Mouse (Mus musculus): Measurements from ENCODE around the gene Cyfip1.

The Cyfip1 gene

DNA sequence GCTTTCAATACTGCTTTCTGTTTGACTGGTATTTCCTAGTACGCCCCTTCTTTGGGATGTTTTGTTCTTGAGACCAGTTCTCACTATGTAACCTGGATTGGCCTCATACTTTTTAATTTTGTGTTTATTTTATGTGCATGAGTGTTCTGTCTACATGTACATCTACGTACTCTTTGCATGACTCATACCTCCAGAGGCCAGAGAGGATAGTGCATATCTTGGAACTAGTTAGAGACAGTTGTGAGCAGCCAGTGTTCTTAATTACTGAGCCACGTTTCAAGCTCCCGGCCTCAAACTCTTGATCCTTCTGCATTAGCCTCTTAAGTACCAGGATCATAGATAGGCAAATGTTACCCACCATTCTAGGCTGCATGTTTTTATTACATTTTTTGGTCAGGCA is 96.8 kb downstream of the Cyfip1 start:
- no peak for DNase-seq (ENCODE audit: extremely low read depth, low read depth, low spot score)

DNA sequence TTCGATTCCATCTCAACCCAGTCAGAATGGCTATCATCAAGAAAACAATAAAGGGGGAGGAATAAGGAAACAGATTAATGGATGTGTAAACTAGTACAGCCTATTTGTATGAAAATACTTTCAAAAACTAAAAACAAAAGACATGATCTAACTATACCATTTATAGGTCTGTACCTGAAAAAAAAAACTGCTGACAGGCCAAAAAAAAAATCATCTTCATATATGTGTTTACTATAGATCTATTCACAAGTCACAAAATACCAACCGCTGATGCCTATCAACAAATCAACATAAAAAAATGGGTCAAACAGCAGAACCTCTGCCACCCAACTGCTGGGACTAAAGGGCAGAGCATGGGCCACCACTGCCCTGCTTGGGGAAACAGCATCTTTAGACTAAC is 114.5 kb downstream of the Cyfip1 start:
- no peak for DNase-seq (ENCODE audit: extremely low read depth, low read depth, low spot score)

DNA sequence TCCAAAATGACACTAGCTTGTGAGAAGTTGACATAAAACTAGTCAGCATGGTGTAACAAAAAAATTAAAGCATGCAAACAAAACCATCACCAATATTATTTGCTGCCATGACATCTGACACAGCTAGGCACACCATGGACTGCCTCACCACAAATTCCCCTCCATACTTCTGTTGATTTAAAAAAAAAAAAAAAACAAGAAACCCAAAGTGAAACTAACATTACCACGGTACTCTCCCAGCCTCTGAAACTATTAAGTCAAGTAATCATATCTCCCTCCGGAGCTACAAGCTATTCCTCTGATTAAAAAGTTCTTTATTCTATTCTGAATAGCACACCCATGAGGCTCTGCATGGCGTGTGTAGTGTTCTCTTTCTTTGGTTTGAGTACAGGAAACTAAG is 115.6 kb downstream of the Cyfip1 start:
- no peak for DNase-seq (ENCODE audit: extremely low read depth, low read depth, low spot score)

DNA sequence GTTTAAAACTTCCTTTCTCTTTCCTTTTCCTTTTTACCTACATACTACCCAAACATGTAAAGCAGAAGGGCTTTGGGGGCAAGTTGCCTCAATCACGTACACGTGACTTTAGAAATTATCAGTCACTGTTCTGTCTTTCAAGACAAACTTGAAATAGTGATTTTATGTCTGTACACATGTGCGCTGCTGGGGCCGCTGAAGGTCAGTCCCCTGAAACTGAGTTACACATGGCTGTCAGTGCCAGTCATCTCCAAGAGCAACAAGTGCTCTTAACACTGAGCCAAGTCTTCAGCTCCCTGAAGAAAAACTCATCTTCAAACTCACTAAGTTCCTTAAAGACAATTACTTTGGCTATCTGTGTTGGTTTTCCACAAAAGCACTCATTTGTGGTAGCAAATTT is 116.4 kb downstream of the Cyfip1 start:
- DNase-seq (ENCODE audit: extremely low read depth, low read depth, low spot score): no peak

DNA sequence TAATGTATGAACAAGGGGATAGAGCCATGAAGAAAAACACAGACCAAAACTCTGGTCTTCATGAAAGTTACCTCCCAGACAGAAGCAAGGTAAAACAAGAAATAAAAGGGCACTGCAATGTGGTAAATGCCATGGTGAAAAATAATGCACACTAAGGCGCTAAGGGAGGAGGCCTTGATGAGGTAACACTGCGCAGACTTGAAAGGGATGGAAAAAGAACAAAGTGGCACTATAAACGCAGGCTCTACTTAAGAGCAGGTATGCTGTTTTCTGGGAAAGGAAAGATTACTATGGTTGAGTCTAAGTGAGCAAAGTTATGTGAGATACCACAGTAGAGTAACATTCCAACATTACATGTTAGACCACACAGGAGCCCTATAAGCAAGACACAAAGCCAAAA is 118.3 kb downstream of the Cyfip1 start:
- DNase-seq (ENCODE audit: extremely low read depth, low read depth, low spot score): no peak

DNA sequence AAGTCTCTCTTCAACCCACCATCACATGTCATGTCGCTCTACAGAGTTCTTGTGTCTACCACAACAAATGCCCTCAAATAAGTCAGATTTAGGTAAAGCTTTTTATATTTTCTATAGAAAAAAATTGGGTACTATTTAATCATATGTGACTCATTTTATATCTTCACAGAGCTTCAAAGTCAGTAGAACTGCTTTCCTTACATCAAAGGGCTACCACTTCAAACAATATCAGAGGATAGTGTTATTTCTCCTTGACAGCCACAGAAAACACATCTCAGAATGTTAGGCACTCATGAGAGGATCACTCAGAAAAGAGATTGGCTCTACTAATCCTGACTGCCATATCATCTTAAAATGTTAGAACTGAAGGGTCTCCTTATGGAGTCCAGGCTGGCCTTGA is 119.0 kb downstream of the Cyfip1 start:
- DNase-seq (ENCODE audit: extremely low read depth, low read depth, low spot score): no peak

DNA sequence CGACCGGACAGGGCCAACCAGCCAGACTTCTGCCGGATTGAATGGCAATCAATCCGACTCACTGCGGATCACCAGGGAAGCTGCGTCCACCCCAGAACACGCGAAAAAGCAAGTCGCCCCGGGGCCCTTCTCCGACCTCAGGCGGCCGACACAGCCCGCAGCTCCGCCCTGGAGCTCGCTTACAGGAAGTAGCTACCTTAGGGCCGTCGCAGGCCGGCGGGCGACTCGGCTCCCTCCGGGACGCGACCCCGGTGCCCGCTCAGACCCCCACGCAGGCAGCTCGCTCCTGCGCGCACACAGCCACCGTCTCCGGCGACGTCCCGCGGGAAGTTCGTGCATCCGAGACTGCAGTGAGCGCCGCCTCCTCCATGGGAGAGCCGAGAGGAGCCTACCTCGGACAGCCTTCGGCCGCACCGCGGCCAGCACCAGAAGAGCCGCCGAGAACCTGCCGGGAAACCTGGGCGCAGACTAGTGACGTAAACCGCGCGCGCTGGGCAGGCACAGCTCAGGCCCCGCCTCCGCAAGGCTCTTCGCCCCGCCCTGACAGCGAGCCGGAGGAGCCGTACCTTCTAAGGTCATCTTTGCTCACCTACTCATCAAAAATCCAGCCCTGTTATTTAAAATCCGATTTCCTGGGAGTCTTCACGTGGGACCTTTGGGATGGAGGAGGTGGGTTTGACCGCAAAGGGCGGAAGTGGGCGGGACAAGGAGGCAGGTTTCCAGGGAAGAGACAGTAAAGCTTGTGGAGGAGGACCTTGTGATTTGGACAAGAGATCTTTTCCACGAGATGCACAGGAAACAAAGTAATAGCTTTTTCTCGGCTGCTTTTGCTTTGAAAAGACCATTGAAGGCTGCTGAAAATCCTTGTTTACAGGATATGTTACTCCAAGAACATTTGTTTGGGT is 120.7 kb downstream of the Cyfip1 start, which contains the start of gene Nipa2:
Gene Nipa2, minus strand, starts transcription at position 473 of the 905 bp plus-strand sequence.
- DNase-seq (ENCODE audit: extremely low read depth, low read depth, low spot score): peak; percentile 18

DNA sequence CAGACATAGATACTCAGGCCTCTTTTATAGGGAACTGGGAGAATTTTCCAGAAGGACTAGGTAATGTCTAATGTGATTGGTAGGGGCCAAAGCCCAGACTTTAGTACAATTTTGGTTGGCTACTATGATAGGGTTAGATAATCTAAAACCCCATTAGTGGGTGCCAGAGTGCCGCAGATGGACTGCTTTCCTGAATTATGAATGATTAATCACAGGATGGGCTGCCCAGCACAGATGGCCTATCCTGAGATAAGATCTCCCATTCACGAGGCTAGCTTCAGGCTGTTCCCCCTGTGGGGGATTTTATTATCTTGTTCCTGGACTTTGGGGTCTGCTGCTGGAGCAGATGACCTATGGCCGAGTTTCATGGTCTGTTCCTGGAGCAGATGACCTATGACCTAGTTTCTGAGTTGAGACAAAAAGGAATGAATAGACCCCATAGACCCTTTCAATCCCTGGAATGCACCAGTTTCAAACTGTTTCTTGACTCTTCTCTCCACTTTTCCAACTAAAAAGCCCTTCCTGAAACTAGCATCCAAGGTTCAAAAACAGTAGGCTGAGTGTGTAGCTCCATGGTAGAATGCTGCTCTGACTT is 125.4 kb downstream of the Cyfip1 start:
- DNase-seq (ENCODE audit: extremely low read depth, low read depth, low spot score): no peak

DNA sequence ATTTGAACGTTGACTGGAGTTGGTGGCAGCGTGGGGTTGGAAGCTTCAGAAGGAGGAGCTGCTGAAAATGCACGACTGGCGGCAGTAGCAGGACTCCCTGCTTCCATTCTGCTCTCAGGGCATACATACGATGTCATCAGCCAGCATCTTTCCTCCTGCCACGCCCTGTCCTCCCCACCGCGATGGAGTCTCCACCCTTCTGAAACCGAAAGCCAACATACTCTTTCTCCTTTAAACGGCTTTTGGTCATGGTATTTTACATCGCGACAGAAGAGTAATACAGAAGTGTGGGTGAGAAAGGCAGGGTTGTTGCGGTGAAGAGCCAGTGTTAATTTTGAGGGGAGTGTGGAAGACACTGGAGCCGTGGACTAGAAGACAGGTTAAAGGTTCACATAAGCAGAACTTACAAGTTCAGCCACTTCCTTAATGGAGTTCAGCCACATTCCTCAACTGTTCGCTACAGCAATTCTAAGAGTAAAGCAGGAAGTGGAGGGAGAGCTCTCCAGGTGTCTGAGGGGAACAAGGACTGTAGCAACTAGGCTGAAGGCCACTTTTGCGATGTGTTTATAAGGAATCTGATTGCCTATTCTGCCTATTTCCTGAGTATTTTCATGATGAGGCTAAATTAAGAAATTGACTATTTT is 126.8 kb downstream of the Cyfip1 start:
- DNase-seq (ENCODE audit: extremely low read depth, low read depth, low spot score): no peak

DNA sequence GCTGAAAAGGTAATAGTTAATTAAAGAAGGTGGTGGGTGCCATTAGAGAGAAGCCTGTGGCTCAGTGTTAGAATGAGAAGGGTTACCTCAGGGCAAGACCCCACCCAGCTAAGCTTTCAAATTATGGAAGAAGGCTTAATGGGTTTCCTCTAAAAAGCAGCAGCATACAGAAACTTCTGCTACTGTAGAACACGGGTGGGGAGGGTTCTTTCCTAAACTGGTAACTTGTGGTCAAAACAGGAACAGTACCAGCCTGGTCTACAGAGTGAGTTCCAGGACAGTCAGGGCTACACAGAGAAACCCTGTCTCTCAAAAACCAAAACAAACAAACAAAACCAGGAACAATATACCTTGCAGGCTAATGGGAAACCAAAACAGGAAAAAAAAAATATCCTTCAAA is 127.9 kb downstream of the Cyfip1 start:
- DNase-seq (ENCODE audit: extremely low read depth, low read depth, low spot score): no peak

DNA sequence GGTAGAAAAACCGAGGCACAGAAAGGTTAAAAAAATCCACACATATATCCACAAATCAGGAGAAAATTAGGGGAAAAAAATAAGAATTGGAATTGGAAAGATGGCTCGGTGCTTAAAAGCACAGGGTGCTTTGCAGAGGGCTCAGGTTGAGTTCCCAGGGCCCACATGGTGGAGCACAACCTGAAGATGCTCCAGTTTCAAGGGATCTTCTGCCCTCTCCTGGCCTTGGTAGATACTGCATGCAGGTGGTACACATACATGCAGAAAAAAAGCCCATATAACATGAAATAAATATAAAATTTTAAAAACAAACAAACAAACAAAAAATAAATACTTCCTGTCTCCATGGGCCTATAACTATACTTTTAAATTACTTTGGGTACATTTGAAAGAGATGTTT is 132.9 kb downstream of the Cyfip1 start:
- DNase-seq (ENCODE audit: extremely low read depth, low read depth, low spot score): no peak

DNA sequence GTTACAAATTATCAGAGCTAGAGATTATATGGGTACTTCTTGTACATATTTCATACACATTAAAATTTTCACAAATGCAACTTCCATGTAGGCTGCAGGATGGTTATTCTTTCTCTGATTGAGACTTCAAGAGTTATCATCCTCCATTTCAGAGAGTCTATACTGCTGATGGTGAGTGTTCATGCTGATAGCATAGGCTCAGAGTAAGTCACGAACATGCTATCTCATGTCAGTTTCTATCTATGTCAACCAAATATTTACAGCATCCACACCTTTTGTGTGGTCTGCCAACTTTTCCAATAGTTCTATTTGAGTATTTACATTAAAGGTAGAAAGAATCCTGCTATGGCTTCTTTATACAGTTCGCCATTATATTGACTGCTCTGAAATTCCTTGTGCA is 140.0 kb downstream of the Cyfip1 start:
- no peak for DNase-seq (ENCODE audit: extremely low read depth, low read depth, low spot score)
